In genomic region chr13:106904637-106905036, GRCm38 (mm10) we compare ENCODE assay signal across 14 mouse cellular contexts.
"Had no signal": no experiment of that assay in that cellular context is flagged by ENCODE, and none has a peak within 500 bp of the region (broad histone marks: within the 10 kb centered on the region; RNA-seq: fewer than 3 reads in every experiment).

No protein-coding gene starts in this region.

- H3K4me3 ChIP-seq: embryonic facial prominence, embryonic 10.5 days; embryonic facial prominence, embryonic 12.5 days; embryonic facial prominence, embryonic 13.5 days; embryonic facial prominence, embryonic 15.5 days; erythroblast, embryonic 14.5 days; forebrain, embryonic 10.5 days; forebrain, embryonic 12.5 days; forebrain, embryonic 13.5 days; forebrain, embryonic 15.5 days; gastrocnemius, adult 2 months; heart, adult 2 months had no signal

- H3K27me3 ChIP-seq: embryonic facial prominence, embryonic 12.5 days; embryonic facial prominence, embryonic 13.5 days; embryonic facial prominence, embryonic 15.5 days; forebrain, embryonic 12.5 days; forebrain, embryonic 13.5 days; forebrain, embryonic 15.5 days had no signal

- H3K4me1 ChIP-seq: embryonic facial prominence, embryonic 10.5 days; embryonic facial prominence, embryonic 12.5 days; embryonic facial prominence, embryonic 13.5 days; embryonic facial prominence, embryonic 15.5 days; forebrain, embryonic 10.5 days; forebrain, embryonic 12.5 days had no signal

- H3K9ac ChIP-seq: embryonic facial prominence, embryonic 12.5 days; embryonic facial prominence, embryonic 13.5 days; embryonic facial prominence, embryonic 15.5 days; forebrain, embryonic 12.5 days; forebrain, embryonic 13.5 days; forebrain, embryonic 15.5 days; forebrain, postnatal 0 days had no signal

- H3K27ac ChIP-seq: embryonic facial prominence, embryonic 10.5 days; embryonic facial prominence, embryonic 12.5 days; embryonic facial prominence, embryonic 13.5 days; embryonic facial prominence, embryonic 15.5 days; forebrain, embryonic 10.5 days; forebrain, embryonic 12.5 days; forebrain, embryonic 13.5 days; forebrain, embryonic 15.5 days; gastrocnemius, adult 2 months; heart, adult 2 months had no signal

- ATAC-seq: forebrain, embryonic 13.5 days; forebrain, embryonic 14.5 days; forebrain, embryonic 15.5 days; forebrain, embryonic 16.5 days; forebrain, postnatal 0 days had no signal

- H3K4me2 ChIP-seq: embryonic facial prominence, embryonic 12.5 days; embryonic facial prominence, embryonic 13.5 days; embryonic facial prominence, embryonic 15.5 days; forebrain, embryonic 12.5 days; forebrain, embryonic 13.5 days; forebrain, embryonic 15.5 days had no signal

- H3K9me3 ChIP-seq: embryonic facial prominence, embryonic 10.5 days; embryonic facial prominence, embryonic 12.5 days; embryonic facial prominence, embryonic 13.5 days; embryonic facial prominence, embryonic 15.5 days; forebrain, embryonic 10.5 days; forebrain, embryonic 12.5 days; forebrain, embryonic 13.5 days; forebrain, embryonic 15.5 days had no signal
